Mouse (Mus musculus) frontal cortex, postnatal 10 days (tissue): ENCODE results near the gene 1810010D01Rik.

ENCODE experiments used
- DNase-seq, 2 experiments: peaks; one replicate each; pipeline ENCODE4 v3.0.0; 2022; ENCODE audit warnings: low spot score in 2 of 2, mixed read lengths in 1 of 2

Gene 1810010D01Rik

GRCm38 (mm10) chr7:145208006-145208405 is at the start of gene 1810010D01Rik:
TSS of gene 1810010D01Rik (minus strand) at chr7:145208119.
- no peak for DNase-seq

GRCm38 (mm10) chr7:145256092-145256491 is 48.2 kb upstream of the 1810010D01Rik start:
- no peak for DNase-seq

GRCm38 (mm10) chr7:145253986-145254630 is 46.2 kb upstream of the 1810010D01Rik start:
- DNase-seq = no peak

- peak in 1 of 2 experiments; percentile 74 for DNase-seq
Observed at GRCm38 (mm10) chr7:145252715-145253476, 45.0 kb upstream of the 1810010D01Rik start.

GRCm38 (mm10) chr7:145250225-145250624 is 42.3 kb upstream of the 1810010D01Rik start:
- DNase-seq = no peak

GRCm38 (mm10) chr7:145248911-145249310 is 41.0 kb upstream of the 1810010D01Rik start:
- no peak for DNase-seq

- DNase-seq = peak; percentile 31 to 70
Observed at GRCm38 (mm10) chr7:145242851-145243712, 35.2 kb upstream of the 1810010D01Rik start.

GRCm38 (mm10) chr7:145242028-145242427 is 34.1 kb upstream of the 1810010D01Rik start:
- DNase-seq = no peak

- DNase-seq = no peak
Observed at GRCm38 (mm10) chr7:145240929-145241328, 33.0 kb upstream of the 1810010D01Rik start.

- DNase-seq = no peak
Observed at GRCm38 (mm10) chr7:145239736-145240505, 32.0 kb upstream of the 1810010D01Rik start.

GRCm38 (mm10) chr7:145239145-145239544 is 31.2 kb upstream of the 1810010D01Rik start:
- DNase-seq = no peak

- DNase-seq = no peak
Observed at GRCm38 (mm10) chr7:145234841-145235790, 27.2 kb upstream of the 1810010D01Rik start.

GRCm38 (mm10) chr7:145231659-145232058 is 23.7 kb upstream of the 1810010D01Rik start:
- no peak for DNase-seq

- DNase-seq = no peak
Observed at GRCm38 (mm10) chr7:145226641-145227040, 18.7 kb upstream of the 1810010D01Rik start.

- DNase-seq = no peak
Observed at GRCm38 (mm10) chr7:145225626-145226025, 17.7 kb upstream of the 1810010D01Rik start.

GRCm38 (mm10) chr7:145221841-145222689 is 14.1 kb upstream of the 1810010D01Rik start:
- no peak for DNase-seq

- DNase-seq = no peak
Observed at GRCm38 (mm10) chr7:145221346-145221745, 13.4 kb upstream of the 1810010D01Rik start.

GRCm38 (mm10) chr7:145219420-145219831 is 11.5 kb upstream of the 1810010D01Rik start:
- peak in 1 of 2 experiments; percentile 44 for DNase-seq

- no peak for DNase-seq
Observed at GRCm38 (mm10) chr7:145216591-145216990, 8.7 kb upstream of the 1810010D01Rik start.
